Mouse (Mus musculus): ENCODE data around the gene Arl8a. TPM values are rescaled to one million over a fixed set of nuclear protein-coding genes. Genes with fewer than 3 reads are reported as not detected.

The Arl8a gene
- polyA plus RNA-seq, 1 experiment = 84.7 TPM

DNA sequence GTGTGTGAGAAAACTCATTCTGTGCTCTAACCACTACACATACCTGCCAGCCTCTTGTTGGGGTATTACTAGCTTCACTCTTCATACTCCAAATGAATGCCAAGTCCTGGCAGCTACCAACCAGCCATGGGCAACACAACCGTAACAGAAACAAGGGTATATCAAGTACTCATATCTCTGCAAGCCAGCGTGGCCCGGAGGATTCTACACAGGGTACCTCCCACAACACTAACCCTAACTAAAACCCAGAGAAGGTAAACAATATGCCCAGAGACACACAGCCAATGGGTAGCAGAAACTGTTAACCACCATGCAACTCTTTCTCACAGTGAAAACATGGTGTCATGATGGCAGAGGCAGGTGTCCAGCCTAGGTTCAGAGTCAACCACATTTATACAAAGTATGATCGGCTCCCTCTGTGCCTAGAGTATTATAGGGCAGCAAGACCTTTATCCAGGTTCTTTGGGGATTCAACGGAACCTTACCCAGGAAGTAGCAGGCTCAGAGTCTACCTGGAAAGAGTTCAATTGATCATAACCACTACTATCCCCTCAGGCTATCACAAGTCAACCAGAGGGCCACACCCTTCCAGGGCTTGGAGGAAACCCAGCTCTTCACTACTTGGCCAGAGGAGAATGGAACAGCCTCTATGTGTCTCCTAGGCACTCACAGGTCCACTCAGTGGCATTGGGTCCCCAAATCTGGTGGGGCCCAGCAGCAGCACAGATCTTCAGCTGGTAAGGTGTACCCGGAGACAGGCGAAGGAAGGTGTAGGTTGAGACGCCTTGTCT is 21.9 kb upstream of the Arl8a start:
- H3K4me3 ChIP-seq (replicated peaks; ENCODE audit: extremely low read depth, low read depth, low read length) = no peak overlapping the region
- no peaks in the 10 kb centered on the region for H3K4me1 ChIP-seq (ENCODE audit: control insufficient read depth, insufficient read depth, low read length)
- TF ChIP-seq POLR2A (IDR thresholded peaks at IDR 0.05; ENCODE audit: borderline replicate concordance, extremely low read depth, low read depth, low read length) = no peak
- no peak for TF ChIP-seq CTCF (IDR thresholded peaks at IDR 0.05; ENCODE audit: insufficient read depth, low read length)
- DNase-seq = no peak
- 93% methylated on average over 8 of the region's 8 CpGs for WGBS

DNA sequence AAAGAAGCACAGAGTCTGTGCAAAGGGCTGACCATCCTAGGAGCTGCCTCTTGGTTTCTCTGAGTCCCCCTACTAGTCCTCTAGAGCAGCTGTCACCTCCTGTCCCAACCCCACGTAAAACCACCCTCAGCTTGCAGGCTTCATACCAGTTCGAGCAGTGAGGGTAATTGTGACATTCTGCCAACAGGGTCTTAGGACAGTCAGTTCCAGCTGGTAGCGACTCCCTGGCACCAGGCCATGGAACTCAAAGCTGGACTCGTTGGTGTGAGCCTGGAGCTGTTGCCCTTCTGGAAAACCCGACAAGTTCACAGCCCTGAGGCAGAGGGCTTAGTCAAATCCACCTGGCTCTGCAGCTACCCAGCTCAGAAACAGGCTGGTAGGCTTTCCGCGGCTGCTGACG is 20.6 kb upstream of the Arl8a start:
- 45% methylated on average over 8 of the region's 8 CpGs for WGBS
- DNase-seq = no peak
- no peaks in the 10 kb centered on the region; the same call in 1 of the 2 replicates for H3K4me1 ChIP-seq (ENCODE audit: control insufficient read depth, insufficient read depth, low read length)
- H3K4me3 ChIP-seq (replicated peaks; ENCODE audit: extremely low read depth, low read depth, low read length) = no peak overlapping the region
- TF ChIP-seq POLR2A (IDR thresholded peaks at IDR 0.05; ENCODE audit: borderline replicate concordance, extremely low read depth, low read depth, low read length) = no peak
- no peak for TF ChIP-seq CTCF (IDR thresholded peaks at IDR 0.05; ENCODE audit: insufficient read depth, low read length)

DNA sequence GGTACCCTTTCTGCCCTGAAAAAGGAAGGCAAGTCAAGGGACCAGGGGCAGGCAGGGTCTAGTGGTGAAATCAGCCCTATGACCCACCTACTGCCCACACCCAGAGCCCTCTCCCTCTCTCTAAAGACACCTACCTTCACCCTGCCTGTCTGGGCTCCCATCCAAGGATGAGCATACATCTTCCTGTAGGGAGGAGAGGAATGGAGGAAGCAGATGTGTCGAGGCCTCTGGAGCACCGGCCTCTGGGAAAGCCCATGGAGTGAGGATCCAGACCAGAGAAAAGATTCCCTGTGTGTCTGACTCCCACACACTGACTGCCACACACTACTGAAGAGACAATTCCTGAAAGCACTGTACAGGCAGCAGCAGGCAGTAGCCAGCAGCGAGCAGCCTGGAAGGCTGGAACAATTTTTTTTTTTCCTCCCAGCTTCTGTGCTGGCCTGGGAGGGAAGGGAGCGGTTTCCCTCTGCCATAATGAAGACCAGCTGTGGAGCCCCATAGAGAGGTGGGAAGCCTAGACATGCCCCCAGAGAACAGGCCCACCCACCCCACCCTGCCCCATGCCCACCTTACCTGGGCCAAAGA is 20.1 kb upstream of the Arl8a start:
- DNase-seq = no peak
- H3K4me3 ChIP-seq (replicated peaks; ENCODE audit: extremely low read depth, low read depth, low read length) = no peak overlapping the region
- 54% methylated on average over 4 of the region's 4 CpGs for WGBS
- peaks cover 3% of the 10 kb centered on the region for H3K4me1 ChIP-seq (ENCODE audit: control insufficient read depth, insufficient read depth, low read length)
- no peak for TF ChIP-seq CTCF (IDR thresholded peaks at IDR 0.05; ENCODE audit: insufficient read depth, low read length)
- no peak for TF ChIP-seq POLR2A (IDR thresholded peaks at IDR 0.05; ENCODE audit: borderline replicate concordance, extremely low read depth, low read depth, low read length)

DNA sequence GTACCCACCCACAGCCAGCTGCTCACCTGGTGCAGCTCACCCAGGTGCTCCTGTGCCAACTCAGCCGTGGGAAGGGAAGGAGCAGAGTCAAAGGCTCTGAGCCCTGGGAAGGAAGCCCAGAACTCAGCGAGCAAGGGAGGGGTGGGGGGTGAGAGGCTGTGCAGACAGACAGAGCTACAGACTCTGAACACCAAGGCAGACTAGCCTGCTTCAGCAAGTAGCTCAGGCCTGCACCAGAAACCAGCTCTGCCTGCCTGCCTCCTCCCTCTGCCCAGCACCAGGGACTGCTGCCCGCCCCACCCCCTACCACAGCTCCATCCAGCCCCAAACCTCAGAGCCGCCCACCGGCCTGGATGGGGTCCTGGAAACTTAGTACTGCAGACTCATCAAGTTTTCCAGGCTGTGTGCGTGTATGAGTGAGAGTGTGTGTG is 18.6 kb upstream of the Arl8a start:
- no peak for DNase-seq
- TF ChIP-seq CTCF (IDR thresholded peaks at IDR 0.05; ENCODE audit: insufficient read depth, low read length) (no peak), POLR2A (IDR thresholded peaks at IDR 0.05; ENCODE audit: borderline replicate concordance, extremely low read depth, low read depth, low read length) (no peak)
- 50% methylated on average over 6 of the region's 6 CpGs for WGBS
- no peak overlapping the region for H3K4me3 ChIP-seq (replicated peaks; ENCODE audit: extremely low read depth, low read depth, low read length)
- H3K4me1 ChIP-seq (ENCODE audit: control insufficient read depth, insufficient read depth, low read length) = peaks cover 9% of the 10 kb centered on the region

DNA sequence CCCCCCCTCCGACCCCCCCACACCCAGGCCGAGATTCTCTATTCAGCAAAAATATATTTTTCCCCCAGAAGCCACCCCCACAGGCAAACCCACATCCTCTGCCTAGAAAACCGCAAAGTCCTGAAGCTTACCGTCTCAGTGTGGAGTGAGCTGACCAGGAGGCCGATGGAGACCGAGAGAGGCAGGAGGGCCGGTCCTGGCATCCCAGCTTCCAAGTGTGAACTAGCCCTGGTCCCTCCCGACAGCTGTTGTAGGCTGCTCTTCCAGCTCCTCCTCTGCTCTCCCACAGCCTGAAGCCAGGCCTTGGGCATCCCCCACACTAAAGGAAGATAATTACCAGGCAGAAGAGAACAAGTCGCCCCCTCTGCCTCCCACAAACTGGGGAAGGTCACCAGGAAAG is 17.6 kb upstream of the Arl8a start:
- peaks cover 9% of the 10 kb centered on the region for H3K4me1 ChIP-seq (ENCODE audit: control insufficient read depth, insufficient read depth, low read length)
- DNase-seq = no peak
- no peak for TF ChIP-seq CTCF (IDR thresholded peaks at IDR 0.05; ENCODE audit: insufficient read depth, low read length)
- TF ChIP-seq POLR2A (IDR thresholded peaks at IDR 0.05; ENCODE audit: borderline replicate concordance, extremely low read depth, low read depth, low read length) = no peak
- no peak overlapping the region for H3K4me3 ChIP-seq (replicated peaks; ENCODE audit: extremely low read depth, low read depth, low read length)
- 61% methylated on average over 9 of the region's 9 CpGs for WGBS

DNA sequence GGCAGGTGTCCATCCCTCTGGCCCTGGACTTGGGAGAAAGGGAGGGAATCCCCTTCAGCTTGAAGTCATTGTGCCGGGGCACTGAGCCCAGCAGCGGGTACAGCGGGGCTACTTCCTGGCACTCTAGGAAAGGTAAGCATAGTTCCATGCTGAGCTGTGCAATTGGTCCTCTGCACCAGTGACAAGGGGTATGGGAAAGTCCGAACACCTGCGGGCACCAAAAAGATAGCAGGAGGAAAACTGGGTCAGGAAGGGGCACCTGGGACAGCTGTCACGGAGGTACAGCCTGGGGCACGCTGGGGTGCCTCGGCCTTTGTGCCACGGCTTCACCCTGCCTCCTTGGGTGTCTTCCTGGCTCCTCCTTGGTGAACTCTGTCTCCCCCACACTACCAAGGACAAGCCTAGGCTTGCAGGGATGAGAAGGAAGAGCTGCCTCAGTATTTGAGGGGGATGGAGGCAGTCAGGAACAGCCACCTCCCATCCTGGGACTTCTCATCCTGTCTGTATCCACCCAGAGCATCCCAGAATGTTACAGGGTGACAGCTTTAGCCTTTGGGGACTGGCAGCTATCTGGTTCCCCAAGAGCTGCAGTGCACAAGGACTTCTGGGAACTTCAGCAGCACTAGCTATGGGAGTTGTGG is 17.0 kb upstream of the Arl8a start:
- 74% methylated on average over 9 of the region's 9 CpGs for WGBS
- TF ChIP-seq CTCF (IDR thresholded peaks at IDR 0.05; ENCODE audit: insufficient read depth, low read length) (no peak), POLR2A (IDR thresholded peaks at IDR 0.05; ENCODE audit: borderline replicate concordance, extremely low read depth, low read depth, low read length) (no peak)
- Histone ChIP-seq H3K4me1 (ENCODE audit: control insufficient read depth, insufficient read depth, low read length) (peaks cover 9% of the 10 kb centered on the region), H3K4me3 (replicated peaks; ENCODE audit: extremely low read depth, low read depth, low read length) (no peak overlapping the region)
- DNase-seq = no peak

DNA sequence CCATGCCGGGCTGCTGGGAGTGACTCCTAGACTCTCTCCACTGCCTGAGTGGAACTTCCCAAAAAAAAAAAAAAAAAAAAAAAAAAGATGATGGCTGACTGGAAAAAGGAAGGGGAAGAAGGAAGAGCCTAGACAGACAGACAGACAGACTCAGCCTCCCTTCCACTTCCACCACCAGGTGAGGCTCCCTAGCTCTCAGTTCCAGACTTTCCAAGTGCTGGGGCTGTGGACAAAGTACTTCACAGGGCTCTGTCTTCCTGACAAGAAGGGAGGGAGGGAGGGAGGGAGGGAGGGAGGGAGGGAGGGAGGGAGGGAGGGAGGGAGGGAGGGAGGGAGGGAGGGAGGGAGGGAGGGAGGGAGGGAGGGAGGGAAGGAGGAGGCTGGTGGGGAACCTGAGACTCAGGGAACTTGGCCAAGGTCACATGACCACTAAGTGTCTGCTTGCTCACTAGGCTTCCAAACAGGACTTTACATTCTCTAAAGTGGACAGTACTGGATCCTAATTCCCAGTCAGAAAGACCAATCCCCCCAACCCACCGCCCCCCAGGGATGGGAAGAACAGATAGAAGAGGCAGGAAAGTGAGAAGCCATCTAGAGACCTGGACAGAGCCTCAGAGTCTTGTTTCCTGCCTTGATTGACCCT is 16.1 kb upstream of the Arl8a start:
- Histone ChIP-seq H3K4me1 (ENCODE audit: control insufficient read depth, insufficient read depth, low read length) (peaks cover 9% of the 10 kb centered on the region), H3K4me3 (replicated peaks; ENCODE audit: extremely low read depth, low read depth, low read length) (no peak overlapping the region)
- TF ChIP-seq POLR2A (IDR thresholded peaks at IDR 0.05; ENCODE audit: borderline replicate concordance, extremely low read depth, low read depth, low read length) (no peak), CTCF (IDR thresholded peaks at IDR 0.05; ENCODE audit: insufficient read depth, low read length) (no peak)
- 59% methylated on average over 2 of the region's 2 CpGs for WGBS
- DNase-seq = no peak

DNA sequence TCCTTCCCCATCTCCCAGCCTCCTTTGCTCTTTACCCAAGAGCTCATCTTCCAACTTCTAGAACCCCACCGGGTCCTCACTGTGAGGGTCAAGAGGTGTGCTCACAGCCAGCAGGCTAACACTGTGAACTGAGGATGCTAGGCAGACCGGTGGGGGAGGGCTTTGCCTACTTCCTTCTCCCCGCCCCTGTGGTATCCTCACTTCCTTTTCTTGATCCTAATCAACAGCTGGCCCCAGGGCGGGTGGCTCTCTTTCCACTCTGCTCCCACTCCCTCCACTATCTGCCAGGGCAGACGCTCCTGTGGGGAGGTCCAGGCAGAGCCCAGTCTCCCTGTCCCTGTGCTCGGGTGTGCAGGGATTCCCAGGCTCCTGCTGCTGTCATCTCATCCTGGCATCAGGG is 15.6 kb upstream of the Arl8a start:
- peaks cover 9% of the 10 kb centered on the region for H3K4me1 ChIP-seq (ENCODE audit: control insufficient read depth, insufficient read depth, low read length)
- DNase-seq = peak; percentile 18
- 16% methylated on average over 6 of the region's 6 CpGs for WGBS
- H3K4me3 ChIP-seq (replicated peaks; ENCODE audit: extremely low read depth, low read depth, low read length) = no peak overlapping the region
- no peak for TF ChIP-seq CTCF (IDR thresholded peaks at IDR 0.05; ENCODE audit: insufficient read depth, low read length)
- peak; percentile 49; the same call in 1 of the 2 replicates for TF ChIP-seq POLR2A (IDR thresholded peaks at IDR 0.05; ENCODE audit: borderline replicate concordance, extremely low read depth, low read depth, low read length)

DNA sequence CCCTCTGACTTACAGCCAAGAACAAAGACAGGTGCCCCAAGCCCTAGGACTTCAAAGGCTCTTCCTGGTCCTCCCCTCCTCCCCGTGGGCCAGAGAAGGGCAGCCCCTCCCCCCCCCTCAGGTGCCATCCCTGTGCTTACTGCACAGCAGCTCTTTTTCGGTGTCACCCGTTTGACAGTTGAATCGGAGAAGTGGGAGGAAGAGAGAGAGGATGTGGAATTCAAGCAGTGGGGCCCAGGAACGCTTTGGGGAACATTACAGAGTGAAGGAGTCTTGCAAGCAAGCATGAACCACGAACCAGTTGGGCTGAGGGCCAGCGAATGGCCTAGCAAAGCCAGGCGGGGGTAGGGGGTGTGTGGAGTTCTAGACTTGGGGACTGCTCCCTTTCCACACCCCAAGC is 15.1 kb upstream of the Arl8a start:
- no peak for DNase-seq
- 42% methylated on average over 8 of the region's 8 CpGs for WGBS
- H3K4me1 ChIP-seq (ENCODE audit: control insufficient read depth, insufficient read depth, low read length) = peaks cover 9% of the 10 kb centered on the region
- TF ChIP-seq CTCF (IDR thresholded peaks at IDR 0.05; ENCODE audit: insufficient read depth, low read length) (no peak), POLR2A (IDR thresholded peaks at IDR 0.05; ENCODE audit: borderline replicate concordance, extremely low read depth, low read depth, low read length) (no peak)
- H3K4me3 ChIP-seq (replicated peaks; ENCODE audit: extremely low read depth, low read depth, low read length) = no peak overlapping the region

Measured in lung, adult 2 months (tissue).